Mouse (Mus musculus) urinary bladder, postnatal 25 days (tissue): ENCODE data around the gene Tas1r1.
A peak's percentile ranks its signal among the peaks of the same experiment; 100 is the strongest.
"Not testable (repeated sequence)": the region's sequence is repeated elsewhere in the genome, so short reads cannot be mapped to it uniquely, and the experiment has no call there.

Source experiments
- DNase-seq: peaks from one replicate; pipeline ENCODE4 v3.0.0; 2022; ENCODE audit warnings: low spot score

The Tas1r1 gene

DNA sequence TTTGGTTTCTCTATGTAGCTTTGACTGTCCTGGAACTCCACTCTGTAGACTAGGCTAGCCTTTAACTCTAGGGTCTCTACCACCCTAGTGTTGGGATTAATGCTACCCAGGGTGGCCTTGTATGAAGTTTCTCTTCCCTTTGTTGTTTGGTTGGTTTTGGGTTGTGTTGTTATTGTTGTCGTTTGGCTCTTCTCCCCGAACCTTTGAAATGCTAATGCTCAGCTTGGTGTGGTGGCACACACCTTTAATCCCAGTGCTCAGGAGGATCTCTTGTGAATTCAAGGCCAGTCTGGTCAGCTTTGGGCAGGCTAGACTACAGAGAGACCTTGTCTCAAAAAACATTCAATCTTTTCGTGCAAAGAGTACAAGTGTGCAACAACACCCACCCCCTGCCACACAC is 4.8 kb upstream of the Tas1r1 start:
- no peak for DNase-seq

DNA sequence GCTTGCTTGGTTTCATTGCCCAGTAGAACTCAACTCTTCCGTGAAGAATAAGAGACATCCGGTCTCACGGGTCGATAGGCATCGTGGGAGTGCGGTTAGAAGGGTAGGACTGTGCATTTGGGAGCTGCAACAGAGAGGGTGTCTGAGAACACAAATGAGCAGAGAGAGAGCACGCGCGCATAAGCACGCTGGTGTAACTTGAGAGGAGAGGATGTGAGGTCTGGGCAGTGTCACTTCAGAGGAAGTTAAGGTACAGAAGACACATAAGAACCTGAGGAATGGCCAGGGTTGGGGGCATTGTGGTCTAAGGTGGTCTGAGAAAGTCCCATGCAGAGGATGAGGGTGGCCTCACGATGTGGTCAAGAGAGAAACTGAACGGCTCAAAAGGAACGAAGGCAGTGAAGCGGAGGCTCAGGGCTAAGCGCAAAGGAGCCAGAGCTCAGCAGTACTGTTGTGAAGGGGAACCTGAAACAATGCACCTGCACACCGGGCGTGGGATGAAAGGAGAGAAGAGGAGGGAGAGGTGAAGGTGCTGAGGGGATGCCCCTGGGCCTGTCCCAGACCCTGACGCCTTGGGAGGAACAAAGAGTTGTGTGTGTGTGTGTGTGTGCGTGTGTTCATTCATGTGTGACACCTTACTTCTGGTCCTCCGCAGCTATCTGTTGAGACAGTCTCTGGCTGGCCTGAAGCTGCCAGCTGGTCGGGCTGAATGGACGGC is 3.7 kb upstream of the Tas1r1 start:
- no peak for DNase-seq

DNA sequence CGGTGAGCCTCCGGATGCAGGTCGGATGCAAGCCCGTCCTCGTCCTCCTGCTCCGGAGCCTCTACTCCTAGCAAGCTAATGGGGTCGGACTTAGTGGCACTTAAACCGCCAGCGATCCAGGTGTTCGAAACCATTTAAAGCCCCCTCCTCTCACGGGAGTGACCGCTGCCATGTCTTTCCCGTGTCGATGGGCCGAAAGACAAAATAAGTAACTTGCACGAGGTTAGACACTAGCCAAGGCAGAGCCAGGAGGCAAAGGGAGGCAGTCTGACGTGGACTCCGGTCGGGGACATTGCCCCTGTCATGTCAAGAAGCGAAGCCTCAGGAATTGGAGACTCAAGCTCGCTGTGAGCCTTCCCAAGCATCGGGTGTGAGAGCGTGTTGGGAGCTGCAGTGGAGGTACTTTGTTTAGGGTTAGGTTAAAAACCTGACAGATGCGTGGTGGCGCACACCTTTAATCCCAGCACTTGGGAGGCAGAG is 1.5 kb upstream of the Tas1r1 start:
- no peak for DNase-seq

DNA sequence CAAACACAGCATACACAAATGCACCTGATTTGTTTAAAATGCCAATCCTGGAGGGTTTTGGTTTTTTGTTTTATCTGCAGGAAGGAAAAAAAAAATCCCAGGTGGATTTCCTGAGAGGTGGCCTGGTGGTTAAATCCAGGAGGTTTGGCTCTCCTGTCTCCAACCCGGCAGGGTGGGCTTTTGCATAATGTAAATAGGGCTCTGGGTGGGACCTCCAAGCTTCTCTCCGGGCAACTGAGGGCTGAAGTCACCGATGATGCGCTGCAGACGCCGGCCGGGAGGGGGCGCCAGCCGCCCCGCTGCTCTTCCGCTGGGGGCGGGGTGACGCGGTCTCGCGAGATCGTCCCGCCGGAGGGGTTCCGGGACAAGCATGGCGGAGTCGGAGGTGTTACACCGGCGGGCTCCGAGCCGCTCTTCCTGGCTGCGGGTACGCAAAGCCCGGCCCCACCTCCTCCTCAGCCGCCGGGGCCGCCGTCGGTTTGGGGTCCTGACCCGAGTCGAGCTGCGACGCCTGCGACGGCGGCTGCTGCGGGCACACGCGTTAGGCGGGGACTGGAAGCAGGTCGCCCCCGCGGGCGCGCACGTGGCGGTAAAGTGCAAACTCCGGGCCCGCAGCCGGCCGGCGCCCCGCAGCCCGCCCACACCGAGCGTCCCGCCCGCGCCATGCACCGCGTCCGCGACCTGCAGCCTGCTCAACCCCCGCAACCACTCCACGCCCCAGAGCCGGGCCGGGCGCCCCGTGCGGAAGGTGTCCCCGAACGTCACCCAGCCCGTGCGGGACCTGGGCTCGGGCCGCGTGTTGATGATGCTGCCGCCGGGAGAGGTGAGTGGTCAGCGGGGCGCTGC is 840 bp upstream of the Tas1r1 start, which contains the start of gene Nol9:
TSS of gene Nol9 (plus strand) at position 337 of the 846 bp plus-strand sequence.
- peak; percentile 98 for DNase-seq

DNA sequence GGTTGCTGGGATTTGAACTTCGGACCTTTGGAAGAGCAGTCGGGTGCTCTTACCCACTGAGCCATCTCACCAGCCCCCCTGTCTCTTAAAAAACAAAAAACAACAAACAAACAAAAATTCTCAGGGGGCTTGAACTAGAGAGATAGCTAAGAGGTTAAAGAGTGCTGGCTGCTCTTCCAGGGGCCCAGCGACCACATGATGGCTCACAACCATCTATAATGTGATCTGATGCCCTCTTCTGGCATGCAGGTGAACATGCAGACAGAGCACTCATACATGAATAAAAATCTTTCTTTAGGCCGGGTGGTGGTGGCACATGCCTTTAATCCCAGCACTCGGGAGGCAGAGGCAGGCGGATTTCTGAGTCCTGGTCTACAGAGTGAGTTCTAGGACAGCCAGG is 1.9 kb downstream of the Tas1r1 start:
- not testable (repeated sequence) for DNase-seq

DNA sequence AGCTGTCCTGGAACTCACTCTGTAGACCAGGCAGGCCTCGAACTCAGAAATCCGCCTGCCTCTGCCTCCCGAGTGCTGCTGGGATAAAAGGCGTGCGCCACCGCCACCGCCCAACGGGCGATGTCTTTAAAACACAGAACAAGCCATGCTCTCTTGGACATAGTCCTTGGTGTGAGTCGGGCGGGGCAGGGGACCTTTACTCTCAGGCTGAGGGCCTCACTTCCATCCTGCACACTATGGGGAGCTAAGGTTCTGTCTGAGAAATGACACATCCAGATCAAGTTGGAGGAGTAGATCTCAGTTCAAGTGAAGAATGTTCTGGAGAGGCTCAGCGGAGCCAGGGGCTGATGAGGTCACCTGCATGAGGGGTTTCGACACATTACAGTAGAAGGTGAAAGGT is 5.4 kb downstream of the Tas1r1 start:
- no peak for DNase-seq

DNA sequence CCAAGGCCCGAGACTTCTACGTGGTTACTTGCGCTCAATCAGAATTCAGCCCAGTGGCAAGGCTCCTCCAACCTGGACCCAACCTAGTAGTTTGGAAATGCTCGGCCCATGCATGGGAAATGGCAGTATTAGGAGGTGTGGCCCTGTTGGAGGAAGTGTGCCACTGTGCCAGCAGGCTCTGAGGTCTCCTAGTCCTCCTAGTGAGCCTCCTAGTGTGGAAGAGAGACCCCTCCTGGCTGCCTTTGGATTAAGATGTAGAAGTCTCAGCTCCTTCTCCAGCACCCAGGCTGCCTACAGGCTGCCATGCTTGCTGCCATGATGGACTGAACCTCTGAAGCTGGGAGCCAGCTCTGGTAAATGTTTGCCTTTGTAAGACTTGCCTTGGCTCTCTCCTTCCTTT is 8.4 kb downstream of the Tas1r1 start:
- DNase-seq, result no peak

DNA sequence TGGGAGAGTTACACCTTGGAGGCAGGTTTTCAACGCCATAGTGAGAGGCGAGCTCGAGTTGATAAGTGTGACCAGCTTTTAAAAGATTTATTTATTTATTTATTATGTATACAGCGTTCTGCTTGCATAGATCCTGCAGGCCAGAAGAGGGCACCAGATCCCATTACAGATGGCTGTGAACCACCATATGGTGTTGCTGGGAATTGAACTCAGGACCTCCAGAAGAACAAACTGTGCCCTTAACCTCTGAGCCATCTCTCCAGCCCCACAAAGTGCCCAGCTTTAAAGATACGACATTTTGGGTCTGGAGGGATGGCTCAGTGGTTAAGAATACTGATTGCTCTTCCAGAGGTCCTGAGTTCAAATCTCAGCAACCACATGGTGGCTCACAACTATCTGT is 9.3 kb downstream of the Tas1r1 start:
- DNase-seq, result no peak

DNA sequence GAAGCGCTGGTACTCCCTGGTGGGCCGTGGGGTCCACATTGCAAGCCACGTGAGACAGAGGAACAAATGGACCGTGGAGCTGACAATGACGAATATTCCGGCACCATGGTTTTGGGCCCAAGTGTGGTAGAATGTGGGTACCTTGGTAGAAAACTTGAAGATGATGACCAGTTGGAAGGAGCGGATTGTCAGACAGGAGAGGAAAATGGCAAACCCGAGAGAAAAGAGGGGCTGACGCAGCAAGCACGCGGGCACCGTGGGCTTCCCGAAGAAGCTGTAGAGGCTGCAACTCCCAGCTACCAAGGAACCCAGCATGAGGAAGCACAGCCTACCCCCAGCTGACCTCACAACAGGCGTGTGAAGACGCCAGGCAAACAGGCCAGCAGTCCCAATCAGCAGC is 9.9 kb downstream of the Tas1r1 start:
- DNase-seq, result no peak

DNA sequence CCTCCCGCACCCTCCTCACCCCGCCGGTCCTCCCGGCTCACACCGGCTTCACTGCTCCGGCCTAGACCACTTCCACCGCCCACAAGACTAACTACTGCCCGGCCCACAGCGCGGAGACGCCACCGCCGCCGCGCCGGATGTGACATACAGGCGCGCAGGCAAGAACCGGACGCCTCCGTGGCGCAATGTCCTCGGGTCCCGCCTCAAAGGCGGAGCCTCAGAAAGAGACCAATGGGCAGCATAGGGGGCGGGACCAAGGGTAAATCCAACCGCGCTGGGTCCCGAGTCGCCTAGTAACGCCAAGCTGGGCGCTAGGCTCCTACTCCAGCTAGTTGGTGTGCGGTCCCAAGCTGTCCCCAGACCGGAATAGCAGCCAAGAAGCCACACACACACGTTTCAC is 10.8 kb downstream of the Tas1r1 start, which contains the start of gene Zbtb48:
TSS of gene Zbtb48 (minus strand) at position 148 of the 400 bp plus-strand sequence.
- peak; percentile 91 for DNase-seq

DNA sequence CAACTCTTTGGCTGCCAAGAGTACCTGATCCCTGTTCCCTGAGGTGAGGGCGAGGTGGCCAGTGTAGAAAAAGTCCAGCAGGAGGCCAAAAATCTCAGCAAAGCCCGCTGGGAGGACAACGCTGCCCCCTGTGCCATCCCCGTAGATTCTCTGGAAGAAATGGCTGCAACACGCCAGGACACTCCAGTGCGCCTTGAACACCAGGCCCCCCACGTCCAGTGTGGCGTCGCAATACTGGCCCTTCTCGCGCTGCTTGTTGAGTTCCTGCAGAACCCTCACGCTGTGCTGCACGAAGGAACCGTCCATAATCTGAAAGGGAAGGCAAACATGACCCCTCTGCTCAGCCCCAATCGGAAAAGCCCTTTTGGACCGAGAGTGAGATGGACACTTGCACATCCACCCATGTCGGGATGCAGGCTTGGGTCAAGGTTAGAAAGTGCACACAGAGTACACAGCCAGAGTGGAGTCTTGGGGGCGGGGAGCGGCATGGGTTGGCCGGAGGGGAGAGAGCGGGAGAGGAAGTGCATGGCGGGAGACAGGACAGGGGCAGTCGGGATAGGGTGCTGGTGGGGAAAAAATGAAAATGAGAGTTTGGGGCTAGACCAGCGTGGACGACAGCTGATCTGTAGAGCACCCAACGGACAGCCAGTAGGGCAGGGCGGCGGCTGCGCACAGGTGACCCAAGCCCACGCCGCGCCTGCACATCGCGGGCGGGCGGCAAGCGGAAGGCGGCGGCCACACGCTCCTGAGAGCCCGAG is 11.4 kb downstream of the Tas1r1 start:
- DNase-seq, result no peak

DNA sequence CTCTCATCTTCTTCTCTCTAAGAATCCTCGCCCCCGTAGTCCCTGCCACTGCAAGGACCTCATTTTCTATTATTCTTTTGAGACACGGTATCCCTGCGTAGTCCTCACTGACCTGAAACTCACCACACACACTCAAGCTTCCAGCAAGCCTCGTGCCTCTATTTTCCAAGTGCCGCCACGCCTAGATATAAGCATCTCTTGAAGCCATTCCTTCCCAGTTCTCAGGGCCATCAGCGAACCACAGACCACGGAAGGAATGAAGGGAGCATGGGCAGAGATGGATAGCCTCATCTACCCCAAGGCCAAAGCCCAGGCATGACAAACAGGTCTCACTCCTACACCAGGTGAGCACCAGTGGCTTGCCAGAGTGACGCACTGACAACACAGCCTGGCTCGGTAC is 13.8 kb downstream of the Tas1r1 start:
- DNase-seq, result no peak

DNA sequence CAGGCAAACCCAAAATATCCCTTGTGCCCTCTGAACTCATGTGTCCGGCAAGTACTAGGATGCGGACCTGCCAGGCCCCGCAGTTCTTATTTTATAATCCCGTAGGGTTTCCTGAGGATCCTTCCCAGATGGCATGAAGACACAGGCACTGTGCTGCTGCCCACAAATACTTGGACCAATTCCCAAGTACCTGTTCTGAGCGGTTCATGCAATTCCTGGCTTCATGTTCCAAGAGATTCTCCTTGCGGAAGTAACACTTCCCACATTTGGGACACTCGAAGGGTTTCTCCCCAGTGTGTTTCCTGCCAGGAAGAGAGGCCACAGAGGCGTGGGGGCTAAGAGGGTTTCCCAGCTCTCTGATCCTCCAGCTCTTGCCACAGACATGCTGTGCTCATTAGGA is 15.9 kb downstream of the Tas1r1 start:
- DNase-seq, result no peak

DNA sequence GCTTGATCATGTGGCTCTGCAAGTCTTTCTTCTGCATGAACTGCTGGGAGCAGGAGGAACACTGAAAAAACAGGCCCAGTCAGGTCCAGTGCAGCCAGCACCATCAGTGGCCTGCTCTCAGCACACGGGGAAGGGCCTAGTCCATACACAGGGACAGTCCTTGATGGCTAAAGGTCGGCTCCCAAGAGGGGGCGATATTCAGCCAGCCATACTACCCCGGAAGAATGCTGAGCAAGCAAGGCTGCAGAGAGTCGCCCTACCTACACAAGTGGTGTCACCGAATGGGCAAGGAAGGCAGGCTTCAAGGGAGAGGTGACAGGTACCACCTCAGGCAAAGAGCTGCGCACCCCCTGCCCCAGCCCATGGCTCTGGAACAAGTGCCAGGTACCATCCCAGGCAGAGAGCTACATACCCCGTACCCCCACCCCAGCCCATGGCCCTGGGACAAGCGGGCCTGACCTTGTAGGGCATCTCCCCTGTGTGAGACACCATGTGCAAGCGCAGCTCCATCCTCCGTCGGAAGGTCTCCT is 16.7 kb downstream of the Tas1r1 start:
- no peak for DNase-seq

DNA sequence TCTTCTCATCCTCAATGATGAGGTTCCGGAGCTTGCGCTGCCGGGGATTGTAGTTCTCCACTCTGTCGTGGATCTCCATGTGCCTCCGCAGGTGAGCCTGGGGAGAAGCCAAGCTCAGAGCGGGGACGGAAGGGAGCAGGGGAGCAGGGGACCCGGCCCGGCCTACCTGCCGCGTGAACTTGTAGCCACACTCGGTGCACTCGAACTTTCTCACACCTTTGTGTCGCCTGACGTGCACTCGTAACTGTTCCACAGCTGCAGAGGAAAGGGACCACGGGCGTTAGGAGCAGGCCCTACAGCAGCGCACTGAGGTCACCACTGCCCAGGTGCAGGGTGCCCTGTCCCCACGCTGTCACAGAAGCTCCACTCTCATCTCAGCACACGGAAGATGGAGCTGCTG is 18.3 kb downstream of the Tas1r1 start:
- no peak for DNase-seq

DNA sequence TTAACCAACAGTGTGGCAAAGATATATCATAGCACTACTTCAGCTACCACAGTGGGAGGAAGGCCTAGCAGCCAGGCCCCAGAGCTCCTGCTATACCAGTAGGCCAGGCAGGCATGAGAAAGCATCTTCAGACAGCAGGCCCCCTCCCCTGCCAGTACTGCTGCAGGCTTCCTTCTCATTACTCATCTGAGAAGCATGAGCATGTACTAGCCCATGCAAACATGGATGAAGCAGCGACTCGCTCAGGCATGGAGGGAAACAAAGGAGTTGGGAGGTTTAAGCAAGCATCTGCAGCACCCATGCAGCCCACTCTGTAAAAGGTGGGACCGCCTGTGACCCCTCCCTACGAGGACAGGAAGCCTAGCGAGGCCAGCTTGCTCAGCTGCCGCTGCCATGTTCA is 19.3 kb downstream of the Tas1r1 start:
- no peak for DNase-seq

DNA sequence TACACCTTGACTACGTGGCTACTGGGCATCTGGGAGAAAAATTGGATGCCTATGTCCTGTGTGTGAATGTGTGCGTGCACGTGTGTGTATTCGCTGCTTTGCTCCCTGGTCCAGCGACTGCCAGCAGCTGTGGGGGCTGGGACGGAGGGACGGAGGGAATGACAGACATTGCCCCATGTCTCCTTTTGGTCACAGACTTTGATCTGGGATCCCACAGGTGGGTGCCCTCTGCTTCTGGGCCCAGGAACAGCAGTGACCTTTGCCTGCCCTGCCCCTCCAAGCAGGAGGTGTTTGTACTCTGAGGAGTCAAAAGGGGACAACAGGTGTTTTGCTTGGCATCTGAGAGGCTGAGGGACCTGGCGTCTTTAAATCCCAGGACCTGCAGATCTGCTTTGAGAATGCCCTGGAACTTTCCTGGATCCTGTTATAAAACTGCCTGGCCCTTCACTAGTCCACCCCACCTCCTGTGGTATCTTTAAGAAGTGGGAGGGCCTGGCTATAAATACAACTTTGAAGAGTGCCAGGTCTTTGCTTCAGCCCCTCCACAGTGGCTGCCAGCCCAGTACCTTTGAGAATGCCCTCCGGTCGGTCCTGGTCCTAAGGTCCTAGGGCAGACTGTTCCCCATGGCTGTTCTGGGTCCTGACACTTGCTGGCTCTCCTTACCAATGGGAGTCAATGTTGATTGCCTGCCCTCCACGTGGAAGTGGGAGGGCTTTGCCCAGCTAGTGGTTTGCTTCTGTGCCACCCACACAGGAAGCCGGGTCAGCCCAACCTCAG is 25.1 kb downstream of the Tas1r1 start:
- DNase-seq, result no peak

DNA sequence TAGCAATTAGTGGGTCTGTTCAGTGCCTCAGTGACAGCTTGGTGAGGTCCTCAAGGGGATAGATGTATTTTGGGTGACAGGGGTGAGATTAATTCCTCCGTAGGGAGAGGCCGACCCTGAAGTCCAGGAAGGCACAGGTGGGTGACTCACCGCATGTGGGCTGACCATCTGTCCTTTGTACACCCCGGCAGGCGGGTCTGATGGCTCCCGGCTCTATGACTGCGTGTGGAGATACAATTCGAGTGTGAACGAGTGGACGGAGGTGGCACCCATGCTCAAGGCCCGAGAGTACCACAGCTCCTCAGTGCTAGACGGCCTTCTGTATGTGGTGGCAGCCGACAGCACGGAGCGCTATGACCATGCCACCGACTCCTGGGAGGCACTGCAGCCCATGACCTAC is 26.3 kb downstream of the Tas1r1 start:
- no peak for DNase-seq

DNA sequence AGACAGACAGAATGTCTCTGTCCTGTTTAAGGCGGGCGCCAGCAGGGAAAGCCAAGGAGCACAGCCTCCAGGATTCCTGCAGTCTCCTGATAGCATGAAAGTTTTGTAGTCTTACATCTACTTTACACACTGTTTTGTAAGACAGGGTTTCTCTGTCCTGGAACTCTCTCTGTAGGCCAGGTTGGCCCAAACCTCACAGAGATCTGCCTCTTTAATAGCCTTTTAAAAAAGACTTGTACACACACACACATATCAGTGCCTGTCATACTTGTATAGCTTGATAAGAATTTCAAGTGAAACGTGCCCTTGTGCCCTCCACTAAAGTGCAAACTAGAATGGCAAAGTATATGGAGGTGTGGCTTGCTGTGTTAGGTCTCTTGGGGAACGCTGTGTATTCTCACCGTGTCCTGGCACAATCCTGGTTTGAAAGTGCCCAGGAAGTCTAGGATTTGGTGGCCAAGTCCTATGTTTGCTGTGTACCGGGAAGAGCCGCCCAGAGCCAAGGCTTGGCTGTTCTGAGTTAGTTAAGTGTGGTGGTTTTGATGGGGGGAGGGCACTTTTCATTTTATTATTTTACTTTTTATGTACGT is 27.1 kb downstream of the Tas1r1 start:
- DNase-seq, result no peak

DNA sequence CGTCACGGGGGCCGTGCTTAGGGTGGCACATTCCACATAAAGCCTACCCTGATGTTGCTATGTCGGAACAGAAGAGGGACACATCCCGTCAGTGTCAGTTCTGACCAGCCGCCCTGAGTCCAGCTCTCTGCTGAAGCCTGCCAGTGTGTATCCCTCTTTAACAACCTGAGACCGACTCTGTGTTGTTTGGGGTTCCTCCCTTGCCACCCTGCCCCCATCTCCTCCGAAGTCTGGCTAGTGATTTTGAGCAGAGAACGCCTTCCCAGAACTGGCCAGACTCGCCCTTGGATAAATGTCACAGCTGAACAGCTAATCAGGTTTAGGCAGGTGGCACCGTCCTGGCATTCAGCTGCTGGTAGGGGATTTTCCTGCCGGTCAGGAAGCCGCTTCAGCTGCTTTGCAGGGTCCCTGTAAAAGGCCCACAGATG is 27.6 kb downstream of the Tas1r1 start:
- peak; percentile 33 for DNase-seq

DNA sequence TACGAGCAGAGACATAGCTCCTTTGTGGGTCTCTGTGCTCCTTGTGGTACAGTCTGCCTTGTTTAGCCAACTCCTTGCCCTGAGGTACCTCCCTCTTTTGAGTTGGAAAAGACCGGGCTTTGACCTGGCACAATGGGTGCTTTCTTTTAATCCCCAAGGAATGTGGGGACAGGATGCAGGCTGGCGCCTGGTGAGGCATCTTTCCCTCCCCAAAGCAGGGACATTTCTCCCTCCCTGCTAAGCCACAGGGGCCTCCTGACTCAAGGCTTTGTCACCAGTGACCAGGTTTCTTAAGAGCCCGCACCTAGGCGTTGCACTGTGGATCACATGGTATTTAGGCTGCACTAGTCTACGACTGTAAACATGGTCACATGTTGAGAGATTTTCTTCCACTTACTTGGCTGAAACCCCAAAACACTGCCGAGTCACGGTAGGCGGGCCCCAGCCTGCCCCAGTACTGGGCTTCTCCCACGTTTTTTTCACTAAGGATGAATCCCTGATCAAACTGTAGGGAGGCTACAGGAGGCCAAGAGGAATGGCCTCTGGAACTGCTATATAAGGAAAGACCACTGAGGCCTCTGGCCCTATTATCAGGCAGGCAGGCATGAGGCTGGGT is 28.2 kb downstream of the Tas1r1 start:
- peak; percentile 45 for DNase-seq
